Mouse (Mus musculus): ENCODE results near the gene Fancd2. TPM values are rescaled to one million over a fixed set of nuclear protein-coding genes. Genes with fewer than 3 reads are reported as not detected.

Gene Fancd2
- total and polyA plus RNA-seq, 3 experiments = 0.18 to 0.61 TPM; not detected in 1

DNA sequence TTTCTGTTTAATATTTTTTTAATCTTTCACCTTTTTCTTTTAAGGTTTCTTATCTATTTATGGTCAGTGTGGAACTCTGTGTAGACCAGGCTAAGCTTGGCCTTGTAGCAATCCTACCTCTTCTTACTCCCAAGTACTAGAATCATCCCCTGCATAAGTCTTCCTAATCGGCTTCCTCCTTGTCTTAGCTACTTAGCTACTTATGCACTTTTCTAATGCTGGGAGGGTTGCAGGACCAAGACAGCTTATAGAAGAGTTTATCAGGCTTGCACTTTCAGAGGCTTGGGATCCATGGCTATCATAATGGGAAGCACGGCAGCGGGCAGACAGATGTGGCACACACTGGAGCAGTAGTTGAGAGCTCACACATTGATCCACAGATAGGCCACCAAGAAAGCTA lies 47.8 kb downstream of the Fancd2 start:
- intact Hi-C loops (cut with DNase I) = no loop called here

GRCm38 (mm10) chr6:113583023-113583422 lies 51.5 kb downstream of the Fancd2 start:
- WGBS = 80% methylated on average over 4 of the region's 4 CpGs
- no peaks in the 10 kb centered on the region for H3K4me1 ChIP-seq (ENCODE audit: control insufficient read depth, insufficient read depth, low read length)
- no peaks in the 10 kb centered on the region for H3K36me3 ChIP-seq (ENCODE audit: control insufficient read depth, insufficient read depth, low read length)
- H3K79me2 ChIP-seq (replicated peaks; ENCODE audit: control insufficient read depth, insufficient read depth, low read length) = no peaks in the 10 kb centered on the region
- no peak overlapping the region for H3K9ac ChIP-seq (ENCODE audit: low read depth, low read length)
- no peak for DNase-seq
- TF ChIP-seq EP300 (IDR thresholded peaks at IDR 0.05; ENCODE audit: insufficient read depth, low read depth, low read length) (no peak), CTCF (IDR thresholded peaks at IDR 0.05) (no peak), POLR2A (IDR thresholded peaks at IDR 0.05; ENCODE audit: insufficient read depth, low read depth, low read length) (no peak)
- intact Hi-C loops (cut with DNase I) = no loop called here
- H3K4me3 ChIP-seq = no peak overlapping the region
- no peaks in the 10 kb centered on the region for H3K27me3 ChIP-seq (ENCODE audit: control insufficient read depth, insufficient read depth, low read length)
- no peak overlapping the region for H3K27ac ChIP-seq

More for the DNA sequence above, 47.8 kb downstream of the Fancd2 start:
- Histone ChIP-seq H3K4me3 (no peak overlapping the region), H3K27ac (no peak overlapping the region), H3K79me2 (replicated peaks; ENCODE audit: control insufficient read depth, insufficient read depth, low read length) (no peaks in the 10 kb centered on the region), H3K4me1 (ENCODE audit: control insufficient read depth, insufficient read depth, low read length) (no peaks in the 10 kb centered on the region), H3K27me3 (ENCODE audit: control insufficient read depth, insufficient read depth, low read length) (no peaks in the 10 kb centered on the region), H3K36me3 (ENCODE audit: control insufficient read depth, insufficient read depth, low read length) (no peaks in the 10 kb centered on the region), H3K9ac (ENCODE audit: low read depth, low read length) (no peak overlapping the region)
- 93% methylated on average over 3 of the region's 3 CpGs for WGBS
- DNase-seq = no peak
- TF ChIP-seq CTCF (IDR thresholded peaks at IDR 0.05) (no peak), POLR2A (IDR thresholded peaks at IDR 0.05; ENCODE audit: insufficient read depth, low read depth, low read length) (no peak), EP300 (IDR thresholded peaks at IDR 0.05; ENCODE audit: insufficient read depth, low read depth, low read length) (no peak)

DNA sequence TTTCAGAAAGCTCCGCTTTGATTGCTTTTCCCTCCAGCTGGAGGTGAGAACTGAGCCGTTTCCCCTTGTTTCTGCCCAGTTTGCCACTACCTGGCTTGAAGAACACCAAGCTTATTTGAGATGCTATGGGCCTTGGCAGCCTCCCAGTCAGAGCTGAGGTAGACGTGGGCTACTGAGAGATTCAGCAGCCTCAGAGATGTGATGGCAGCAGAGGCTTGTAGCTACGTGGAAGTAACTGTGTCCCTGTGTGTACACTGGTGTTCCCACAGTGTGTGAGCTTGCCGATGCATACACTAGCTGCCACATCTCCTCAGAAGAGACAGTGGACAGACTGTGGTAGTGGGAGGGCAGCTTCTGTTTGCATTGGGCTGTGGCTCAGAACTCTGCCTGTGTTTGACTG lies 53.6 kb downstream of the Fancd2 start:
- H3K4me1 ChIP-seq (ENCODE audit: control insufficient read depth, insufficient read depth, low read length) = no peaks in the 10 kb centered on the region
- 88% methylated on average over 5 of the region's 5 CpGs for WGBS

GRCm38 (mm10) chr6:113586466-113587183 lies 55.1 kb downstream of the Fancd2 start:
- no peak for TF ChIP-seq CTCF (IDR thresholded peaks at IDR 0.05)
- no peak for TF ChIP-seq POLR2A (IDR thresholded peaks at IDR 0.05; ENCODE audit: insufficient read depth, low read depth, low read length)
- TF ChIP-seq EP300 (IDR thresholded peaks at IDR 0.05; ENCODE audit: insufficient read depth, low read depth, low read length) = no peak
- H3K36me3 ChIP-seq (ENCODE audit: control insufficient read depth, insufficient read depth, low read length) = no peaks in the 10 kb centered on the region
- no peaks in the 10 kb centered on the region for H3K79me2 ChIP-seq (replicated peaks; ENCODE audit: control insufficient read depth, insufficient read depth, low read length)
- H3K4me3 ChIP-seq = no peak overlapping the region
- no peak overlapping the region for H3K27ac ChIP-seq
- 55% methylated on average over 5 of the region's 5 CpGs for WGBS
- H3K9ac ChIP-seq (ENCODE audit: low read depth, low read length) = no peak overlapping the region
- intact Hi-C loops (cut with DNase I) = no loop called here
- no peaks in the 10 kb centered on the region for H3K4me1 ChIP-seq (ENCODE audit: control insufficient read depth, insufficient read depth, low read length)
- no peaks in the 10 kb centered on the region for H3K27me3 ChIP-seq (ENCODE audit: control insufficient read depth, insufficient read depth, low read length)
- DNase-seq = peak; percentile 9 to 20

More for the DNA sequence above, 53.6 kb downstream of the Fancd2 start:
- TF ChIP-seq POLR2A (IDR thresholded peaks at IDR 0.05; ENCODE audit: insufficient read depth, low read depth, low read length) (no peak), EP300 (IDR thresholded peaks at IDR 0.05; ENCODE audit: insufficient read depth, low read depth, low read length) (no peak), CTCF (IDR thresholded peaks at IDR 0.05) (no peak)
- H3K27ac ChIP-seq = no peak overlapping the region
- no peaks in the 10 kb centered on the region for H3K36me3 ChIP-seq (ENCODE audit: control insufficient read depth, insufficient read depth, low read length)
- H3K79me2 ChIP-seq (replicated peaks; ENCODE audit: control insufficient read depth, insufficient read depth, low read length) = no peaks in the 10 kb centered on the region
- no peak overlapping the region for H3K9ac ChIP-seq (ENCODE audit: low read depth, low read length)
- intact Hi-C loops (cut with DNase I) = no loop called here
- H3K27me3 ChIP-seq (ENCODE audit: control insufficient read depth, insufficient read depth, low read length) = no peaks in the 10 kb centered on the region
- DNase-seq = no peak
- H3K4me3 ChIP-seq = no peak overlapping the region

- H3K36me3 ChIP-seq (ENCODE audit: control insufficient read depth, insufficient read depth, low read length) = no peaks in the 10 kb centered on the region
- H3K9ac ChIP-seq (ENCODE audit: low read depth, low read length) = no peak overlapping the region
- no peak for TF ChIP-seq EP300 (IDR thresholded peaks at IDR 0.05; ENCODE audit: insufficient read depth, low read depth, low read length)
- no peak for TF ChIP-seq POLR2A (IDR thresholded peaks at IDR 0.05; ENCODE audit: insufficient read depth, low read depth, low read length)
- TF ChIP-seq CTCF (IDR thresholded peaks at IDR 0.05) = no peak
- 92% methylated on average over 2 of the region's 2 CpGs for WGBS
- no peaks in the 10 kb centered on the region for H3K27me3 ChIP-seq (ENCODE audit: control insufficient read depth, insufficient read depth, low read length)
- H3K4me3 ChIP-seq = no peak overlapping the region
- no peaks in the 10 kb centered on the region for H3K4me1 ChIP-seq (ENCODE audit: control insufficient read depth, insufficient read depth, low read length)
- intact Hi-C loops (cut with DNase I) = no loop called here
- no peak for DNase-seq
- no peaks in the 10 kb centered on the region for H3K79me2 ChIP-seq (replicated peaks; ENCODE audit: control insufficient read depth, insufficient read depth, low read length)
- H3K27ac ChIP-seq = no peak overlapping the region
Measured at GRCm38 (mm10) chr6:113592637-113593036, 61.2 kb downstream of the Fancd2 start.

DNA sequence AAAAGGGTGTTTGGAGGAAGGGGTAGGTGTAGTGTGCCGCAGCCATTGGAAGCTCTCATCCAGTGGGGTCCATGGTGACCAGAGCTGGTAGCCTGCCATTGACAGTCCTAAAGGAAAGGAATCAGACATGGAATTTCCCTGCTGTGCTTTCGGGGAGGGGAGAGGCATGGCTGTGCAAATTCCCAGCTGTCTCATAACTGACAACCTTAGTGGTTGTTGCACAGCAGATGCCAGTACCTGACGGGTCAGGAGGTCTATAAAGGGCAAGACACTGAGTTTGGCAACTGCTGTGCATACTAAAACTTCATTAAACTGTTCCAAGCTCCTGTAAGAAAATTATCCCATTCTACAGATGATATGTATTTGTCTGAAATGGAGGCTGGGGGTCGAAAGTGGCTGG lies 66.5 kb downstream of the Fancd2 start:
- TF ChIP-seq EP300 (IDR thresholded peaks at IDR 0.05; ENCODE audit: insufficient read depth, low read depth, low read length) (no peak), POLR2A (IDR thresholded peaks at IDR 0.05; ENCODE audit: insufficient read depth, low read depth, low read length) (no peak), CTCF (IDR thresholded peaks at IDR 0.05) (no peak)
- Histone ChIP-seq H3K9ac (ENCODE audit: low read depth, low read length) (no peak overlapping the region), H3K27ac (no peak overlapping the region), H3K36me3 (ENCODE audit: control insufficient read depth, insufficient read depth, low read length) (no peaks in the 10 kb centered on the region), H3K79me2 (replicated peaks; ENCODE audit: control insufficient read depth, insufficient read depth, low read length) (no peaks in the 10 kb centered on the region), H3K4me3 (no peak overlapping the region), H3K4me1 (ENCODE audit: control insufficient read depth, insufficient read depth, low read length) (no peaks in the 10 kb centered on the region), H3K27me3 (ENCODE audit: control insufficient read depth, insufficient read depth, low read length) (no peaks in the 10 kb centered on the region)
- intact Hi-C loops (cut with DNase I) = no loop called here
- no peak for DNase-seq
- 90% methylated on average over 4 of the region's 4 CpGs for WGBS
